Mouse (Mus musculus): Measurements from ENCODE around the gene Acot2. TPM values are rescaled to one million over a fixed set of nuclear protein-coding genes. Genes with fewer than 3 reads are reported as not detected.
"Not testable (repeated sequence)": the region's sequence is repeated elsewhere in the genome, so short reads cannot be mapped to it uniquely, and the experiment has no call there.

Acot2 gene
- polyA plus RNA-seq, 1 experiment = not detected

DNA sequence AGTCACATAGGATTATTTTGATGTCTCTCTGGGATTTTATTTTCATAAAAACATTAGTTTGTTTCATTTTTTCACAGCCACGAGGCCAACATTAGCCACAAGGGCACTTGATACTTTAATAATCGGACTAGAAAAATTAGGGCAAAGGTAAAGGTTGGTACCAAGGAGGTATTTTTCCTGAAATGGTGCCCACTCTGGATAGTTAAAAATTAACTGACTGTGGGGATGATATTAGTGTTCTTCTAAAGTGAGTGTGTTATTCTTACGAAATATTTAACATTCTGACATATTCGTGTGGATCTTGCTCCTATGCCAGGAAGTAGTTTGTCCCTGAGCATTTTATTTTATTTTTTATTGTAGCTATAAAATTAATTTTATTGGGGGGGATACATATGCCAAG lies 6.0 kb upstream of the Acot2 start:
- TF ChIP-seq GATA1 (IDR thresholded peaks at IDR 0.05; ENCODE audit: low read length) = no peak

DNA sequence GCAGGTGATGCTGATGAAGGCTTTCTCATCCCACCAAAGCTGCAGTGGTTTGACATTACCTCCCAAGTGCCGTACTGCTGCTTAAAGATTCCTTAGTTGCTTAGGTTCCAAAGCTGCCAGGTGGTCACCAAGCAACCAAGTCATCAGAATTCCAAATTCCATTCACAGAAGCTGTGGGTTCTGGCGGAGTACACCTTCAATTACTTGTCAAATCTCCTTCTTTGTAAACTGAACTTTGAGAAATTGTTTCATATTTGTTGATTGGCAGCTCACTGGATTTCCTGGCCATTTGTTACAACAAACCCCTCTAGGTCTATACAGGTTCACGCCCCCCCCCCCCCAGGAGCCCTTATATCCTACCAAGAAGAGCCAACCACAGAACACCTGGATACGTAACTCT lies 2.9 kb upstream of the Acot2 start, which contains the start of gene Heatr4:
TSS of gene Heatr4 (minus strand) at position 101 of the 400 bp plus-strand sequence.
- TF ChIP-seq GATA1 (IDR thresholded peaks at IDR 0.05; ENCODE audit: low read length) = no peak

DNA sequence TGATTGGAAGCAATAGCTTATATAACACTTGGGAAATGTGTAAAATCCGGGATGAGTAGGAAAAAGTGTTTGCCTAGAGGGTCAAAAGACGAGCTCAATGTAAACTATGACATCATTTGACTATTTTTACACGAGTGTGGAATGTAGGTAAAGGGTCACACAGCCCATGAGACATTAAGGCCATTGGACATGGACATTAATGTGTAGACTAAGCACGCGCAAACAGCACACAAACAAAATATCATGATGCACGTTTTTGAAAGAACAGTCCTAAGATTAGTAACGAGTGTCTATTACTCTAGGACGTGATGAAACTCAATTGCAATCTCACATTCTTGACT lies 449 bp upstream of the Acot2 start:
- no peak for TF ChIP-seq GATA1 (IDR thresholded peaks at IDR 0.05; ENCODE audit: low read length)

DNA sequence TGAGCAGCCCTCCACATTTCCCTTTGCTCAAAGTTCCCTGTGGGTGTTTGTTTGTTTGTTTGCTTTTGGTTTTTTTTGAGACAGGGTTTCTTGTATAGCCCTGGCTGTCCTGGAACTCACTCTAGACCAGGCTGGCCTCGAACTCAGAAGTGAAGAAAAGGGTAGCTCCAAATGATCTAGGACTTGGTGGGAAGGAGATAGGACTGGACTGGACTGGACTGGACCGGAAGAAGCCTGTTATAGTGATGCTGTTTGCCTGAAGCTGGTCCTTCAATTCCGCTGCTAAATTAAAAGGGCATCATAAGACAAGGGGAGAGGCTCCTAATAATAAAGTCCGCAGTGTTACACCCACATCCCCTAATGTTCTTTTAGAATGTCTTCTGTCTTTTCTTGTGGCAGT lies 822 bp downstream of the Acot2 start:
- no peak for TF ChIP-seq GATA1 (IDR thresholded peaks at IDR 0.05; ENCODE audit: low read length)

DNA sequence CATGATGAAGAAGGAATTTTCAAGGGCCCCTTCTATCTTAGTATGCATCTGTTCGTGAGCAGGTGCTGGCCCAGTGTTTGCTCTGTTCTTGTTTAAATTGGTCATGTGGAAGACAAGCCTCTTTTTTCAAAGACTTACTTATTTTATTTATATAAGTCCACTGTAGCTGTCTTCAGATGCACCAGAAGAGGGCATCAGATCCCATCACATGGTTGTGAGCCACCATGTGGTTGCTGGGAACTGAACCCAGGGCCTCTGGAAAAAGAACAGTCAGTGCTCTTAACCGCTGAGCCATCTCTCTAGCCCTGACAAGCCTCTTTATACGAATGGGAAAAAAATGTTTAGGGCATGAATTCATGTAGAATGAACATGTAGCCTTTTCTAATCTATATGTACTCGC lies 1.7 kb downstream of the Acot2 start:
- TF ChIP-seq GATA1 (IDR thresholded peaks at IDR 0.05; ENCODE audit: low read length) = no peak

DNA sequence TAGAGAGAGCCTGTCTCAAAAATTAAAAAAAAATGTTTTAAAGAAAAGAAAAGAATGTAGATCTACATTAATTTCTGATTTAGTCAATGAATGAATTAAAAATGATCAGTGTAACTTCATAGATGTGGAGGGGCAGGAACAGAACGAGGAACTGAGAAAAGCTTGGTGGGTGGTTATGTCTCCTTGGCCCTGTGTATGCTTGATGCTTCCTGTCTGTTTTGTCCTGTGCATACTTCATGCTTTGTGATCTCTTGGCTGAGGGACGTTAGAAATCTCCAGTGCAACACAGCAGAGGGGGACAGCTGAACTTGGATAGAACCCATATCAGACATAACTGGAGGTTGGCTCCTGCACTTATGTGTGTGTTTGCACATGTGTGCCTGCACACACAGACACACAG lies 9.6 kb downstream of the Acot2 start:
- TF ChIP-seq GATA1 (IDR thresholded peaks at IDR 0.05; ENCODE audit: low read length) = no peak

DNA sequence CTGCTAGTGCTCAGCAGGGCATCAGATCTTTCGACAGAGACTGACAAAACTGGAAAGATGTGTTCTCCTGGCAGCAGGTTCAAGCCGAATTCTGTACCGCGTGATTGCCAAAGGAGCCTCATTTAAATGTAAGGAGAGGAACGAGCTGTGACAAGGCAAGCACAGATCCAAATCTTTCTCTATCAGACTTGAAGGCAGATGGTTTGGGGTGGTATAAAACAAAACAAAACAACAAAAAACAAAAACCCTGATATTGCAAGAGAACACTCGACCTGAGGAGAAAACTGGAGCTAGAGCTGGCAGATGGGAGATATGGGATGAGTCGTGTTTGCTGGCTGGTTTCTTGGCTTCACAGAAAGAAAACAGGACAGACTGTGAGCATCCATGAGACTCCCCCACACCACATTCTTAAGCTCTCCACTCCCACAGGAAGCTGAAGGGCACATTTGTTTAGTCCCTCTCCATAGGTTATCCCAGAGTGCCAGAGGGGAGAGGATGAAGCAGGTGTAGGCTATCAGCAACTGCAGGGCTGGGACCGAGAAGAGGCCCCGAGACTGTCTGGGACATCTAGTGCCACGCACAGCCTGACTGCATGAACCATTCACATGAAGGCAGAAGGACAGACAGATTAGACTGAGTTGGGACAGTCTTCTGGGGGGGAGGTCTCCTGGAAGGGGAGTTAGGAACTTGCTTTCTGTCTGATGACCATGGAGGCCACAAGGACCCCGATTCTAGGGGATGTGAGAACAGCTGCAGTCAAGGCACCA lies 10.9 kb downstream of the Acot2 start:
- TF ChIP-seq GATA1 (IDR thresholded peaks at IDR 0.05; ENCODE audit: low read length) = no peak

DNA sequence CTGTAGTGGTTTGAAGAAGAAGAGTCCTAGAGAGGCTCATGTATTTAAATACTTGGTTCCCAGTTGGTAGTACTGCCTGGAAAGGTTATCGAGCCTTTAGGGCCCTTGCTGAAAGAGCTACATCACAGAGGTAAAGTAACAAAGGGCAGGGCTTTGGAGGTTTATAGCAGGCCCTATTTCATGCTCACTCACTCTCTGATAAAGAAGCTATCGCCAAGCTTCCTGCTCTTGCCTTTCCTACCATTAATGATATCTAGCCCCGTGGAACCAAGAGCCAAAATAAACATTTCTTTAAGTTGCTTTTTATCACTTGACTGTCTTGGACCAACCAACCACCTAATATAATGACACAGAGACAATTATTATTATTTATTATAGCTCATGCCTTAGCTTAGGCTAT lies 12.8 kb downstream of the Acot2 start:
- TF ChIP-seq GATA1 (IDR thresholded peaks at IDR 0.05; ENCODE audit: low read length) = no peak

DNA sequence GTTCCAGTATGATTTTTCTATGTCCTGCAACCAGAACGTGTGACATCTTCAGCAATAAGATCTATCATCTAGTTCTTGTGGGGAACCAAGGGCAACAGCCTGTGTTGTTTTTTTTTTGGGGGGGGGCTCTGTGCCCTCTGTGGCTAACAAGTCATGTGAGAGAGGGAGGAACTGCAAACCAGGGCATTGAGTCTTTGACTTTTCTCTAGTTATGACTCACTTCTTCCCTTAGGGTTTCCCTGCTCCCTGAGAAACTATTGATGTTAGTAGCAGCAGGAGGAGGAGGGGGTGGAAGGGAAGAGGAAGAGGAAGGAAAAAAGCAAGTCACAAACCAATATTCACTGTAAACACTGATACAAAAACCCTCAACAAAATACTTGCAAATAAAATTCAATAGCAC lies 16.2 kb downstream of the Acot2 start:
- no peak for TF ChIP-seq GATA1 (IDR thresholded peaks at IDR 0.05; ENCODE audit: low read length)

DNA sequence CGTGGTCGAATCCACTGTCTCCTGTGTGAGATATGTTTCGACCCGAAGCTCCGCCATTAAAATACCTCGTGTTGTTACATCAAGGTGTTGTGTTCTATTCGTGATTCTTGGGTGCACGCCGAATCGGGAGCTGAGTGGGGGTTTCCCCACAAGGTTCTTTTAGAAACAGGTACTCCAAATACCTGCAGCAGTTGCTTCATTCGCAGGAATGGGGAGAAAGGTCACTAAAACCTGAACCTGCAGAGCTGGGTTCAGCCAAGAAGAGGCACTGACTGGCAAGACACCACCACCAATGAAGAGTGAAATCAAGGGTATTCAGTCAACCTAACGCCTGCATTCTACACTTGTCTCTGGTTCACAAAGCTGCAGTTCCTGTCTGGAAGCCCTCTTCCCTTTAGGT lies 20.6 kb downstream of the Acot2 start:
- no peak for TF ChIP-seq GATA1 (IDR thresholded peaks at IDR 0.05; ENCODE audit: low read length)

DNA sequence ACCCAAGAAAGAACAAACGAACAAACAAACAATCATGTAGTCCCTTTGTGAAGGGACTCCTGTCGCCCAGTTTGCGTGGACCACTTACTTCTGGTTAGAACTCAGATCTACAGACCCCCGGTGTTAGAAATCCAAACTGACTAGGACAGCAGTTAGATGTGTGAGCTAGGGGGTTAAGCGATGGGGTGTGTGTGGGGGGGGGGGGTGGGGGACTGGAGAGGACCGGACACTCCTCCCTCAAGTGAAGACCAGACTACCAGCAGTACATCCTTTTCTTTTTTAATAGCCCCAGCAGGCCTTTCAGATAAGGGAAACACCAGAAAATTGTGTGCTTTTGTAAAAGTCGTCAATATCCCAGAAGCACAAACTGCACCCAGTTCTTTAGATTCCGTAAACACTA lies 21.1 kb downstream of the Acot2 start:
- TF ChIP-seq GATA1 (IDR thresholded peaks at IDR 0.05; ENCODE audit: low read length) = no peak

DNA sequence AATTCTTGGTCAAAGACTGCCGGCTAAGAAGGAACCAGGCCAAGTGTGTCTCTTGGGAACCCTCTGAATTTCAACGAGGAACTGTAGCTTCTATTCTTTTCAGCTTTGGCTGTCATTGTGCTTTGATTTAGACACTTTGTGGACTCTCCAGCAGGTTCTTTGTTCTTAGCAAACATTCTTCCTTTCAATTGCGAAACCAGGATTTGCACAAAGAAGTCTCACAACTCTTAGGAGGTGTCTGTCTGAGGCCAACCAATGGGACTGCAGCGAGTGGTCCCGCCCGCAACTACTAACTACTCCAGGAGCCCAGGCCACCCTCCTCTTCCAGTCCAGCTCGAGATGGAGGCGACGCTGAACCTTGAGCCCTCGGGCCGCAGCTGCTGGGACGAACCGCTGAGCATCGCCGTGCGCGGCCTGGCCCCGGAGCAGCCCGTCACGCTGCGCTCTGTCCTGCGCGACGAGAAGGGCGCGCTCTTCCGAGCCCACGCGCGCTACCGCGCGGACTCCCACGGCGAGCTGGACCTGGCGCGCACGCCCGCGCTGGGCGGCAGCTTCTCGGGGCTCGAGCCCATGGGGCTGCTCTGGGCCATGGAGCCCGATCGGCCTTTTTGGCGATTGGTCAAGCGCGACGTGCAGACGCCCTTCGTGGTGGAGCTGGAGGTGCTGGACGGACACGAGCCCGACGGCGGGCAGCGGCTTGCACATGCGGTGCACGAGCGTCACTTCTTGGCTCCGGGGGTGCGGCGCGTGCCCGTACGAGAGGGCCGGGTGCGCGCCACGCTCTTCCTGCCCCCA lies 21.7 kb downstream of the Acot2 start, which contains the start of gene Acot1:
TSS of gene Acot1 (plus strand) at position 320 of the 795 bp plus-strand sequence.
- TF ChIP-seq GATA1 (IDR thresholded peaks at IDR 0.05; ENCODE audit: low read length) = not testable (repeated sequence)

DNA sequence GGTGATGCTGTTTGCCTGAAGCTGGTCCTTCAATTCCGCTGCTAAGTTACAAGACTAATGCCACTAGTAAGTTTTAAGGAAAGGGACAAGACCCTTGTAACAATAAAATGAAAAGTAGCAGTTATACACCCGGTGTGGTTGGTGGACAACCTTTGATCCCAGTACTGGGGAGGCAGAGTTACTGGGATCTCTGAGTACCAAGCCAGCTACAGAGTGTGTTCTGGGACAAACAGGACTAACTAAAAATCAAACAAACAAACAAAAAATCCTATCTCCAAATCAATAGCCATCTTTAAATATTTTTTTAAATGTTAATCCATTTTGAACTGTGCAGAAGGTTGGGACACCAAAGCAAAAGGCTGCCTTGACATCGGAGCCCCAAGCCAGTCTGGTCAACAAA lies 22.5 kb downstream of the Acot2 start:
- TF ChIP-seq GATA1 (IDR thresholded peaks at IDR 0.05; ENCODE audit: low read length) = no peak

DNA sequence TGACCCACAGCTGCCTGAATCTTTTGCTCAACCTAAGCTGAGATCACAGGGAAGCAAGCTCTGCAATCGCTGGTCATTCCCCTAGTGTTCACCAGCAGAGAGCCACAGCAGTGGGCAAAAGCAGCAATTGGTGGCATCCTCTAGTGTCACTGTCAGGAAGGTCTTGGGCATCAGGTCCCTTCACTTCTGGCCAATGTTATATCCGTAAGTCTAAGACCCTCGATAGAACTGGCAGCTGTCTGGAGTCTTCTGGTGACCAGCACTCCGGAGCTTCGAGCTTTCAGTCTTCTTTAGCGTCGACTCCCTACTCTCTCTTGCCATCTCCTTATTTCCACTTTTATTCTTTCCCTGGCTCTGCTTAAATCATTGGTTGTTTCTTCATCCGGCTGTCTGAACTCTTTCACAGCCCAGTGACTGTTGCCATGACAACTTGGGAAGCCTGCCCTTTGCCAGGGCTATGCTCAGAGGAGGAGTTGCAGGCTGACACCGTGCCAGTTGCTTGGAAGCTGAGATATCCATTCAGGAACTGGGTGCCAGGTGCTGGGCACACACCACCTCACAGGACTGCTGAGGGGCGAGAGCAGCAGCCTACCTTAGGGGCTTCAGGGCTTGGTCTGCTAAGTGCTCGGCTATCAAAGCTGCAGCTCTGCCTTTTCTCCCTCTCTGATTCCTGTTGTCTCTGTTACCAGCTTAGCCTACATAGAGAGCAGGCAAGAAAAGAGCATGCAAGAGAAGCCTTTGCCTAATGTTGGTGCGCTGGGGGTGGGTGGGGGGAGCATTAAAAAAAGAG lies 23.8 kb downstream of the Acot2 start:
- TF ChIP-seq GATA1 (IDR thresholded peaks at IDR 0.05; ENCODE audit: low read length) = no peak

DNA sequence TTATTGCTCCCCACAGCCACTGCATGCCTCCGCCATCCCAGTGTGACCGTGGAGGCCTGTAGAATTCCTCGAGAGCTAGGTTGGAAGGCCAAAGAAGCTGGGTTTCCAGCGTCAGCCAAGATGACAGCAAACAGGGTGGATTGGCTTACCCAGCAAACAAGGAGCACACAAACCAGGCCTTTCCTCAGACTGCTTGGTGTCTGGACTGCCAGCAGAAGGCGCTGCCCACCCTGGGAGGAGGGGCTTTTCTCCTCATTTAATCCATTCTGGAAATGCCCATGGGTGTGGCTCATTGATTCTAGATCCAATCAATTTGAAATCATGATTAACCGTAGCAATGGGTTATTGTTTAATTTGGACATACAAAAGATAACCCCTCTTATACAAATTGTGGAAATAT lies 25.5 kb downstream of the Acot2 start:
- TF ChIP-seq GATA1 (IDR thresholded peaks at IDR 0.05; ENCODE audit: low read length) = no peak

DNA sequence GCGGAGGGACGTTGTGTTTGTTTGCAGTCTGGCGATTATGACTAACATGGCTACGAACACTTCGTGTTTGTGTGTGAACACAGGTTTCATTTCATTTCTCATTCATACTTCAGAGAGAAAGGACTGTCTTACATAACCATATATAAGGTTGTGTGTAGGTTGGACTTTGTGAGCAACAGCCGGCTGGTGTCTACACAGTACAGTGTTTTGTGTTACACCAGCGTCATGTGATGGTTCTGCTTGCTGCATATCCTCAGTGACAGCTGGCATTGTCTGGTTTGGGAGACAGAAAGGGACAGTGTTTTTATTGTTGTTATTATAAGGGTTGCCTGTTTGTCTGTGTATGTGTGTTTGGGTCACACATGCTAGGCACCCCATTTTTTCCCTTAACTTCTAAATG lies 26.0 kb downstream of the Acot2 start:
- TF ChIP-seq GATA1 (IDR thresholded peaks at IDR 0.05; ENCODE audit: low read length) = no peak

All from G1E-ER4 (cell line).